Mouse (Mus musculus): ENCODE data around the gene Shb.

Gene Shb

DNA sequence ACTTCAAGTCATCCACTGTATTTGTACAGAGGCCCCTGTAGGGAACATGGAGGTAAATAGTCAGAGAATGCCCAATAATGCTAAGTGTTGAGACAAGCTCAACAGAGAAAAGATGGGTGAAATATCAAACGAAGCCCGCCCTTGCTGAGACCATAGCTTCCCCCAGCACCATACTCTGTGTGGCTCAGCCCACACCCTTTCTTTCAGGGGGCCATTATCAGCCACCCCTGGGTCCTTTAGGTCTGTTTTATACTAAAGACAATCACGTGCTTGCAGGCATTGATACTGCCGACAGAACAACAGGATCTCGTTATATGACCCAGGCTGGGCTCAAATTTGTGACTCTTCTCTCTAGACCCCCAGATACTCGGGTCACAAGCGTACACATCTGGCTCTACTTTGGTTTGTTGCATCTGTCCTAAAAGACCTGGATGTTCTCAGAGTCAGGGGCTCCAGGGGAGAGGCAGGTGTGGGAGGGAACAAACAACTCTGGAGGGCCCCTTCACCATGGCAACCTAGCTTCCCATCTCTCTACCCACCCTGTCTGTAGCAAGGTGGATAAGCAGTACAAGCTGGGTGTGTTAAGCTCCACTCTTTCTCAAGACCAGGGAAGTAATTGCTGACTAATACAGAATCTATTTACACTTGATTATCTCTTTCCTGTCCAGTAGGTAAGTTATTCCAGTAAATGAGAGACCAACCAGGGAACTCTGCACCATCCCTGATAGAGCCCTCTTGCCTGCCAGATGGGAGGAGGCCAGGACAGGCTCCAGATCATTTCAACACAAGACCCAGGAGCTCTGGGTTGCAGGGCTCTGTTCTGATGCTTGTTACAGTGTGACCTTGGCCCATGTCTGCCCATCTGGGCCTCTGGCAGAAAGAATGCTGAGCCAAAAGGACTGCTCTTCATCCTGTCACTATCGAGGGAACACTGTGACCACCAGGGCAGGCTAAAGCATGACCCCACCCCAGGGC, 48.7 kb downstream of the Shb start:
- DNase-seq (ENCODE audit: low spot score), result peak; percentile 30

GRCm38 (mm10) chr4:45482271-45482670, 50.0 kb downstream of the Shb start:
- no peak for DNase-seq (ENCODE audit: low spot score)

GRCm38 (mm10) chr4:45481431-45481830, 50.8 kb downstream of the Shb start:
- no peak for DNase-seq (ENCODE audit: low spot score)

DNA sequence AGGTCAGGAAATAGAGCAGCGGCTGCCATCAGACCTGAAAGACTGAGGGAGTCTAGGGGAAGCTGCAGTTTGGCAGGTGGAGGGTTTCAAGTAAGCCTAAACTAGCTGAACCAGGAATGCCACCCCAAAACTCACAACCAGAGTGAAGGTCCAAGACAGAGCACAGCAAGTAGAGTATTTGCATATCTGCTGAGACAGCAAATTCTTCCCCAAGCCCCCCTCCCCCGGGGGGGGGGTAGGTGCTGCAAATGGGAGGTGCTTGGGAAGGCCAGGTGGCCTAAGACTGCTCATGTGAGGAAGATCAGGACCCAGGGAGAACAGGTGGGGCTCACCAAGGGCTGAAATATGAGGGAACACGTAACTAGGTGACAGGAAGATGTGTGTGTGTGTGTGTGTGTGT, 51.7 kb downstream of the Shb start:
- no peak for DNase-seq (ENCODE audit: low spot score)

GRCm38 (mm10) chr4:45479433-45479832, 52.8 kb downstream of the Shb start:
- DNase-seq (ENCODE audit: low spot score), result no peak

DNA sequence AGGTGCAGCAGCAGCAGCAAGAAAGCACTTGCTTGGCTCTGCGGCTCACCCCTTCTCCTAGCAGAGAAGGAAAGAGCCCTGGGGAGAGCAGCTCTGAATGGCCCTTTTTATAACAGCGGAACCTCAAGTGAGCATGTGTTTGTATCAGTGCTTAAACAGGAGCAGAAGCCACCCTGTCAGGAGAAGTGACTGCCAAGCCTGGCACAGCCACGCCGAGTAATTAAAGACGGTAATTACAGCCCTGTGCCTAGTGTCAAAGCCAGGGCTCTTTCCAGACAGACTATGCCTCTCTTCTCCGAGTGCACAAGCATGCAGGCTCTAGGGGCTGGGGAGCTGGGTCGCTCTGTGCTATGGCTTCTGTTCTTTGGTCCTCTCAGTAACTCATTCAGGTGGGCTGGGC, 54.1 kb downstream of the Shb start:
- DNase-seq (ENCODE audit: low spot score), result no peak

DNA sequence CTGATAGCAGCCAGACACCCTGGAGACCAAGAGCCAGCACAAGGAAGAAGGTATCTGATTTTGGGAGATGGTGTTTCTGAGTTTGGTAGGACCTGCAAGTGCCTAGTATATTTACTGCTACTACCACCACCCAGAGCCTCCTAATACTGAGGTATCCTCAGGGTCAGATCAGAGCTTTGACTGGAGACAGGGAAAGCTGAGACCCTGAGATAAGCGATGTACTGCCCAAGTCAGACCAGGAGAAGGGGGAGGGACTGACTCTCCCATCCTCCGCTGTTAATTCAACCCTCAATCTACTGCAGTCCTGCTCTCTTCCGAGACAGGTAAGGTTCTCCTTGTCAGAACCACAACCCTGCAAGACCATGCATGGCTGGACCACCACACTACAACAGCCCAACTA, 55.2 kb downstream of the Shb start:
- DNase-seq (ENCODE audit: low spot score), result no peak

DNA sequence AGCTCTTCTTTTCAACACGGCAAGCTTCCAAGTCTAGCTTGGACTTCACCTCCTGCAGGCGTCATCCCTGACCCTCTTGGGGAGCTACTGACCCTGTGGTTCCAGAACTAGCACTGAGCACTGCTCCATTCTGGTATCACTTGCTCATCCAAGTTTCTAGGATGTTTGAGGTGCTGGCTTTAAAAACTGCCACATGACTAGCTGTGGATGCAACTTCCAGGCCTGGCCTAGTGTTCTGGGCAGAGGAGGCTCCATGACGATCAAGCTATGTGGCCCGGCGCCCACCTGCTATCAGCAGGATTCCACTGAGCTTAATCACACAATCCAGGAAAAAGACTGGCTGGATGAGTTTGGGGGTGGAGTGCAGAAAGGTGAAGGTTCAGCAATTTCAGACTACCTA, 57.4 kb downstream of the Shb start:
- peak; percentile 49 for DNase-seq (ENCODE audit: low spot score)

GRCm38 (mm10) chr4:45474131-45474530, 58.1 kb downstream of the Shb start:
- DNase-seq (ENCODE audit: low spot score), result no peak

DNA sequence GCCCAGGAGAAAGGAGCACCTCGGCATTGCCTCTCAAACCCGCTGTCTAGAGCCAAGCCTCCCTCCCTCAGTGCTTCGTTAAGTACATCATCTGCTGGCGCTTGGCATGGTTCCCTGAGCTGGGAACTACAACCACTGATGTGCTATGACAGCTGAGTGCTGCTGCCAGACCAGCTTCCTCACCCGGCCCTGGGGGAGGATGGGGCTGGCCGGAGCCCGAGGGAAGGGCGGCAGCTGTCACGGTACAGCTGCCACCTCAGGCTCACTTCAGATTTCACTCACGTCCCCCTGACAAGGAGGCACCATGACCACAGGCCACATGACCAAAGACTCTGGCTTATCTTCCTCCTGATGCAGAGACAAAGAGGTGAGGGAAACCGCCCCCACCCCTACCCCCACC, 59.1 kb downstream of the Shb start:
- DNase-seq (ENCODE audit: low spot score), result peak; percentile 86

DNA sequence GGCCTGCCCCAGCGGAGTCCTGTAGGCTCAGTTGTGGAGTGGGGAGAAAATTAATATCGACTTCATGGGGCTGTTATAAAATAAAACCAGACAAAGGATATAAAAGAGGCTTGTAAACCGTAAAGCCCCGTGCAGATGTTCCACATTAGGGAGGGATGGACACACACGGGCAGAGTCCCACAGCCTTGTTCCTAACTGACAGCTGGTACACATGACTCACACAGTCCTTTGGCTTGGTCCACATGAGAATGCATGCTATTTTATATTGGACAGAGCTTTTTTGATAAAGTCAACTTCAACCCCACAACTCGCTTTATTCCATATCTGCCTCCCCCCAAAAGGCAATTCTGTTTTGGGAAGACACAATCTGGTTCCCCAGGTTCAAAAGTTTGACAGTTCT, 59.6 kb downstream of the Shb start:
- peak; percentile 28 for DNase-seq (ENCODE audit: low spot score)

GRCm38 (mm10) chr4:45471654-45472556, 60.4 kb downstream of the Shb start:
- DNase-seq (ENCODE audit: low spot score), result peak; percentile 75

DNA sequence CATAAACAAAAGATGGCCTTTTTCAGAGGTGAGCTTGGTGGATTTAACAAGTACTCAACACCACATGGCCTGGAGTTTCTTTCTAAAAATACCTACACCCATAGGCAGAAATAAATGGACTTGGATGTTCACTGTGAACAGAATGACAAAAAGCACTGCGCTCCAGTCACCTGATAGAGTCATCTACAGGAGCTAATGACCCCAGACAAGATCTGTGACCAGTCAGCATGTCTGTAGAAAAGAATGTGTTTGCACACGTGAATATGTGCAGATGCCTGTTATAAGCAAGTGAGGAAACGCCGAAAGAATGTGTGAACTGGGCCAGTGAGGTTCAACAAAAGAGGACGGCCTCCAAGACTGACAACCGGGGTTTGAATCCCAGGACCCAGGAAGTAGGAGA, 63.2 kb downstream of the Shb start:
- no peak for DNase-seq (ENCODE audit: low spot score)

DNA sequence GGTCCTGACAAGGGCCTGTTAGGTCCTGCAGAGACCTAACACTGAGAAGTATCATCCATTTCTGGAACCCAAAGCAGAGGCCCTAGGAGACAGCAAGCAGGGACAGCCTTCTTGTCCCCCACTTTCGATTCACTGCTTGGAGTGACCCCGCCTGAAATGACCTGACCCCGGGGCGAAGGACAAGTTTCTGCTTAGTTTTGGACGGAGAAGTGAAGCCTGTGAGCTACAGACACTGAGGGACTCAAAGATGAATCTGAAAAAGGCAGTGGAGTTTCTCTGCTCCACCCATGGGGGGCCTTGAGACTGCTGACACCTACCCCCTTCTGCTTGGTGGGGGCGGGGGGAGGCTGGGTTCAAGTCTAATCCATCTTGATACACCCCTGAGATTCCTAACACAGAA, 63.8 kb downstream of the Shb start:
- no peak for DNase-seq (ENCODE audit: low spot score)

DNA sequence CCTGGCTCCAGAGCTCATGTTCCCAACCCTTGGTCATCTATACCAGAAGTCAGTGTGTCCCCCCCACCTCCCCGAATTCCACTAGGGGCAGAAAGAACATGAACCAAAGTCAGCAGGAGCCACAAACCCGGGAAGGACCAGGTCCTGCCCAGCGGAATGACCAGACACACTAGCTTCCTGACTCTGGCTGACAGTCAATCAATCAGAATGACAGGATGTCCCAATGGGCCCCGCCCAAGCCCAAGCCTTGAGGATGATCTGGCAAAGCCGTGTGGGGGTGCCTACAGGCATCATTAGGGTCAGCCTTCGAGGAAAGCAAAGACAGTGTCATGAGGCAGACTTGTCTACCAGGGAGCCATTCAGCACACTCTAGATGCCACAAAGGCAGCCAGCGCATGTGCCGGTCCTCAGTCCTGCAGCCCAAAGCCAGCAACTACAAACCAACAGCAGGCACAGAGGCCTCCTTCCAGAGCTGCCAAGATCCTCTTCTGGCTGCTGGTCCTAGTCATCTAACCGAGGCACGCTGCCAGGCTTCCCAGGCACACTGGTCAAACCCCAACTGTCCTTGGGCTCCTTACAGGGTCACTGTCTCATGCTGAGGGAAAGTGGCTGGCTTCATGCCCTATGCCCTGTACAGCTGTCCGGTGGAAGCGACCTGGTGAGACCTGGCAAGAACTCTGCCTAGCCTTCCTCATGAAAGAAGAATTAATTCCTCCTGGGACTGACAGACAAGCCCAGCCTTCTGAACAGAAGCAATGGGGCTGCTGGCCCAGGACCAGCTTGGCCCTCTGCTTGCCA, 65.0 kb downstream of the Shb start:
- peak; percentile 25 for DNase-seq (ENCODE audit: low spot score)

DNA sequence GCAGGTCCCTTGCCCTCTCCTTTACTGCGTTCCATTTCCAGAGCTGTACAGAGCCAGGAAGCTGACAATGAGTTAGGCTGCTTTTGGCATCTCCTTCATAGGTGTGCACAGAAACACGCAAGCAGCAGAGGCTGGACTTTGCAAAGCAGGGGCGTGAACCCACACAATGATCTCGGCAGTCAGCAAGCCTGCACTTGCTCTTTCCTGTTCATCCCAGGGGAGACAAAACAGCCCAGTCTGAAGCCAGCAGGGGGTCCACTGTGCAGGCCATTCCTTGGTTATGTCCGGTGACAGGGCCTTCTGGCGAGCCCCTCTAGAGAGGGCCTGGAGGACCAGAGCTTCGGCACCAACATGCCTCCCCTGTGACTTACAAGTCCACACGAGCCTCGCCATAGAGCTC, 67.3 kb downstream of the Shb start:
- no peak for DNase-seq (ENCODE audit: low spot score)

DNA sequence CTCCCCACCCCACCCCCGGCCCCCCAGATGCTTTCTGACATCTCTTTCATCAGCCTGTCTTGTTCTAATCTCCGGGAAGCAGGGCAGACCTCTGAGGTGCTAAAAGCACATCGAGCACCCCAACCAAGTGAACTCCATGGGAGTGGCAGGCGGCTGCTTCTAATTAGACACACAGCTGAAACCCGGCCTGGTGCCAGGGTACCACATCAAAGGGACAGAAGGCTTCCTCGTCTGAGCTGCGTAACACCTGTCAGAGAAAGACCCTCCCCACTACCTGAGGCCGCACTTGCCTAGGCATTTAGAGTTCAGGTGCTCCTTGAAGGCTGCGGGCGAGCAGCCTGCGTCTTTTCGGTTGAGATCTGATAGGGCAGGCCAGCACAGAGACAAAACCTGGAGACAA, 67.7 kb downstream of the Shb start:
- DNase-seq (ENCODE audit: low spot score), result no peak

DNA sequence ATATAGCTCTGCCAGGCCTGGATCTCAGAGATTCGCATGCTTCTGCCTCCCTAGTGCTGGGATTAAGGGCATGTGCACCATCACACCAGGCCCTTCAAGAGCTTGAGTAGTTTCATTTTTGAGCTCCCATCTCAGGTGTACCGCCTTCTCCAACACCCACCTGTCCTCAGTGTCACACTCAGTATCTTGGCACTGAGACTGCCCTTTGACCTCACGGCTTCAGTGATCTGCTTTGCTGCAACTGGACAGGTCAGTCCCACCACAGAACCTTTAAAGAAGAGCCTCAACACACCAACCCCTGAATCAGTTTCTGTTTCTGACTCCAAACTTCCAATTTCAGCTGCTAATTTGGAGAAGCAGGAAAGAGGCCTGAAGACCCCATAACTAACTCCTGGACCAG, 68.1 kb downstream of the Shb start:
- DNase-seq (ENCODE audit: low spot score), result no peak

DNA sequence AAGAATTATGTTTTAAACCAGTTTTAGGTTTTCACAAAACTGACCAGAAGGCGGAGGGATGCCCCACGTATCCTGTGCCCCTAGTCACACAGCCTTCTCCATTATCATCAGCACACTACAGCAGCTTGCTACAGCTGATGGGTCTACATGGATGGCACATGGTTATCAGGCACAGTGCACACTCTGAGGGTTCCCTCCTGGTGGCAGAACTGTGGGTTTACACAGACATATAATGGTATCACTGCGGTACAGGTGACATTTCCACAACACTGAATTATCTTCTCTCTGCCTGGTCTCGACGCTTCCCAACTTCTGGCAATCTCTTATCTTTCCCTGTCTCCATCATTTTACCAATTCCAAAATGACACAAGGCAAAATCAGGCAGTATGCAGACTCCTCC, 69.6 kb downstream of the Shb start:
- DNase-seq (ENCODE audit: low spot score), result no peak

DNA sequence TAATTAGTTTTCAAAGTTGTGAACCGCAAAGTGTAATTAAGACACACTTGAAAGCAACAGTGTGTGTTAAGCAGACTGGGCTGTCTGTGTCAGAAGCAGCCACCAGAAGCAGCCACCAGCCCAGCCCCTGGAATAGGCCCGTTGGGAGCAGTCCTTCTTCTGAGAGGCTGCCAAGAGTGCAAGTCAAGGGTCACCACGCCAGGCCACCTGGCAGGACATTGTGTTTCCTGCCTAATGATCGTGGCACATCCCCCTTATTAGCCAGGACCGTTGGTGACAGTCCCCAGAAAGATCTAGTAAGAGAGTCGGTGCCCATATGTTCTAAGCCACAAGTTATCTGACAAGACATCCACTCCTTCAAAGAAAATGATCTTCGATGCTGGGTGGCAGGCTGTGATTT, 70.6 kb downstream of the Shb start:
- DNase-seq (ENCODE audit: low spot score), result peak; percentile 65

DNA sequence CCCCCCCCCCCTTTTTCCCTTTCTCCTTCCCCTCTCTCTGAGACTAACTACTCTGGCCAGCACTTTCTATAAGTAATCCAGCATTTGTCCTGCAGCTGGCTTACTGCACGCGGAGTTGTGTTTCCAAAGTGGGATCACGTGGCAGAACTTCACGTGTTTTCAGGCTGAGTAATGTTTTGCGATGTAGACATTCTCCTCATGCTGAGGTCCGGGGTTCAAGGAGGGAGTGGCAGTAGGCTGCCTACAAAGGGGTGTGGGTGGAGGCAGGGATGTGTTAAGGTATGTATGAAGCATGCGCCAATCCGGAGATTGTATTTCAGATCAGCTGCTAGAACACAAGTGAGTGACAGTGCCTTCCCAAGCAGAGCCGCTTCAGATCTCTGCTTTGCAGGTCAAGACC, 72.9 kb downstream of the Shb start:
- peak; percentile 79 for DNase-seq (ENCODE audit: low spot score)

GRCm38 (mm10) chr4:45457543-45457942, 74.7 kb downstream of the Shb start:
- no peak for DNase-seq (ENCODE audit: low spot score)
